Mouse (Mus musculus) heart, embryonic 14.5 days (tissue): ENCODE results near the gene Shroom3. TPM values are rescaled to one million over a fixed set of nuclear protein-coding genes. Genes with fewer than 3 reads are reported as not detected.

Source experiments
- ATAC-seq: fragments of 200-750 bp; cut with Nextera tagmentation; 2 replicates; pipeline ENCODE4 v1.8.0; 2017; ENCODE audit warnings: low read depth, moderate TSS enrichment; ENCODE audit not compliant: insufficient number of reproducible peaks, insufficient read depth, low FRiP score
- H3K27ac ChIP-seq, 2 experiments: fragments of 200-500 bp in 1 of 2; fragments of 300-500 bp in 1 of 2; sonication (generic) in 1 of 2; replicated peaks in 1 of 2; 2 replicates each; pipeline ENCODE4 v1.5.1; 2012 to 2014; ENCODE audit warnings: low read depth in 2 of 2, low read length in 2 of 2, control low read depth in 1 of 2, mild to moderate bottlenecking in 1 of 2, mixed read lengths in 1 of 2; ENCODE audit not compliant: control insufficient read depth in 1 of 2, insufficient read depth in 1 of 2
- H3K27me3 ChIP-seq: fragments of 300-500 bp; sonication (generic); 2 replicates; pipeline ENCODE4 v1.6.1; 2014; ENCODE audit warnings: mild to moderate bottlenecking, low read length, control low read depth; ENCODE audit not compliant: control insufficient read depth, insufficient read depth
- H3K36me3 ChIP-seq: fragments of 300-500 bp; sonication (generic); 2 replicates; pipeline ENCODE4 v1.6.1; 2014; ENCODE audit warnings: mild to moderate bottlenecking, control low read depth, low read length, mixed read lengths; ENCODE audit not compliant: control insufficient read depth, insufficient read depth
- H3K4me1 ChIP-seq, 2 experiments: fragments of 200-500 bp in 1 of 2; fragments of 300-500 bp in 1 of 2; sonication (generic) in 1 of 2; 2 replicates each; pipeline ENCODE4 v1.6.1; 2012 to 2014; ENCODE audit warnings: low read length in 2 of 2, control low read depth in 1 of 2, mixed read lengths in 1 of 2; ENCODE audit not compliant: control insufficient read depth in 2 of 2, insufficient read depth in 2 of 2
- H3K4me2 ChIP-seq: fragments of 300-500 bp; sonication (generic); 2 replicates; pipeline ENCODE4 v1.6.1; 2014; ENCODE audit warnings: mild to moderate bottlenecking, low read length
- H3K4me3 ChIP-seq, 2 experiments: fragments of 200-500 bp in 1 of 2; fragments of 300-500 bp in 1 of 2; sonication (generic) in 1 of 2; 2 replicates each; pipeline ENCODE4 v1.5.1; 2012 to 2014; ENCODE audit warnings: low read length in 2 of 2, mild to moderate bottlenecking in 2 of 2, control low read depth in 1 of 2, low read depth in 1 of 2, moderate library complexity in 1 of 2; ENCODE audit not compliant: control insufficient read depth in 1 of 2, insufficient read depth in 1 of 2
- H3K9ac ChIP-seq: fragments of 300-500 bp; sonication (generic); 2 replicates; pipeline ENCODE4 v1.6.1; 2014; ENCODE audit warnings: mild to moderate bottlenecking, low read length
- H3K9me3 ChIP-seq: fragments of 300-500 bp; sonication (generic); 2 replicates; pipeline ENCODE4 v1.6.1; 2016; ENCODE audit warnings: low read length, control low read depth; ENCODE audit not compliant: control insufficient read depth
- WGBS: fragments of 180-500 bp; shearing (Covaris S2); extraction: QIAGEN DNeasy Blood & Tissue Kit; methylation state at CpG from one replicate; pipeline ENCODE4 v1.1.7; 2014; 5-methylcytosine and 5-hydroxymethylcytosine counted together
- polyA plus RNA-seq: library from polyadenylated mRNA; unstranded; fragments of >200 nt; fragmentation: Nextera tagmentation; extraction: Ambion mirVana; gene quantifications from 2 replicates; pipeline ENCODE4 v1.2.1, GENCODE M21; 2014

The Shroom3 gene
- polyA plus RNA-seq, 1 experiment from 2014 or later = 21.1 TPM

DNA sequence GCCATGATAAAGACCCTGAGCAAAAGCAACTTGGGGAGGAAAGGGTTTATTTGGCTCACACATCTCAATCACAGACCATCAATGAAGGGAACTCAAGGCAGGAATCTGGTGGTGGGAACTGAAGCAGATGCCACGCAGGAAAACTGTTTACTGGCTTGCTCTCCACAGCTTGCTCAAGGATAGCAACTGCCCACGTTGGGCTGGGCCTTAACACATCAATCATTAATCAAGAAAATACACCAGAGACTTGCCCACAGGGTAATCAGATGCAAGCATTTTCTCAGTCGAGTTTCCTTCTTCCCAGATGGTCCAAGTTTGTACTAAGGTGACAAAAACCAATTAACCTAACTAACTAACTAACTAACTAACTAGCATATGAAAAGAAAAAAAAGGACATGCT is 187.8 kb downstream of the Shroom3 start:
- Histone ChIP-seq H3K4me3 (no peak overlapping the region), H3K9me3 (no peaks in the 10 kb centered on the region), H3K4me2 (no peak overlapping the region), H3K36me3 (no peaks in the 10 kb centered on the region), H3K9ac (no peak overlapping the region), H3K4me1 (peaks cover 3 to 9% of the 10 kb centered on the region in 2 experiments), H3K27me3 (no peaks in the 10 kb centered on the region), H3K27ac (no peak overlapping the region)
- ATAC-seq = no peak
- WGBS = 59% methylated on average over 3 of the region's 3 CpGs

DNA sequence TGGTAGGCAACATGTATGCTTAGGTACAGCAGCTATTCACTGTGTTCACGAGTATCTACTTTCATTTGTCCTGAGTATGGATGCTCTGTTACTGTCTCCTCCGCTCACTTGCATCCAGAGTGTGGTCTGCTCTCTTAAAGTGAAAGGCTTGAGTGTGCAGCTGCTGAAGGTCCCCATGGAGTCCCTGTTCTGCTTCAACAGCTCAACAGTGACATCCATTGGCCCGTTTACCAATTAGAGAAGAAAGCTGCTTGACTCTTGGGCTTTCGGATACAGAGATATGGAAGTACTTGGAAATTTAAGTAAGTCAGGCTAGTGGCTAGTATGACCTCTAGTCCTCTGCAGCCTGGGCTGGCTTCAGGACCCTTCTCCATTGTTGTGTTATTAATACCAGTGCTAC is 188.9 kb downstream of the Shroom3 start:
- peaks cover 0 to 9% of the 10 kb centered on the region in 2 experiments; a peak in 3 of 4 replicates for H3K4me1 ChIP-seq
- WGBS = 49% methylated on average over 4 of the region's 4 CpGs
- H3K9me3 ChIP-seq = no peaks in the 10 kb centered on the region
- no peak for ATAC-seq
- H3K4me2 ChIP-seq = no peak overlapping the region
- no peak overlapping the region for H3K9ac ChIP-seq
- no peak overlapping the region for H3K27ac ChIP-seq
- H3K4me3 ChIP-seq = no peak overlapping the region
- no peaks in the 10 kb centered on the region for H3K27me3 ChIP-seq
- H3K36me3 ChIP-seq = no peaks in the 10 kb centered on the region

DNA sequence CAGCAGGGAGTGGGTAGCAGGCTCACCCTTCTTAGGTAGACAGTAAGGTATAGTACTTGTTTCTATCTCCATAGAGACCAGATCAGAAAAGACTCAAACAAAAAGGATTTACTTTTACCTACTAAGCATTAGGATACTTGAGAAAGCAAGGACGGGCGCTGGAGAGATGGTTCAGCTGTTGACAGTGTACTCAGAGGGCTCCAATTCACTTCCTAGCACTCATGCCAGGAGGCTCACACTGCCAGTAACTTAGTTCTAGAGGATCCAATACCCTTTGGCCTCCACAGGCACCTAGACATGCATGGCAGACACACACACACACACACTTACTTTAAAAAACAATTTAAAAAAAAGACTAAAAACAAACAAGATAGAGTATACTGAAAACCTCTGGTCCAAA is 189.8 kb downstream of the Shroom3 start:
- no peak overlapping the region for H3K9ac ChIP-seq
- H3K27me3 ChIP-seq = no peaks in the 10 kb centered on the region
- no peaks in the 10 kb centered on the region for H3K9me3 ChIP-seq
- H3K4me3 ChIP-seq = no peak overlapping the region
- H3K4me1 ChIP-seq = peaks cover 0 to 8% of the 10 kb centered on the region in 2 experiments; a peak in 2 of 4 replicates
- no peak for ATAC-seq
- no peaks in the 10 kb centered on the region for H3K36me3 ChIP-seq
- 77% methylated on average over 2 of the region's 2 CpGs for WGBS
- H3K4me2 ChIP-seq = no peak overlapping the region
- H3K27ac ChIP-seq = no peak overlapping the region

- no peak overlapping the region for H3K27ac ChIP-seq
- H3K9ac ChIP-seq = no peak overlapping the region
- no peak overlapping the region for H3K4me3 ChIP-seq
- no peak for ATAC-seq
- H3K9me3 ChIP-seq = no peaks in the 10 kb centered on the region
- no peaks in the 10 kb centered on the region for H3K27me3 ChIP-seq
- peaks cover 0 to 4% of the 10 kb centered on the region in 2 experiments; a peak in 2 of 4 replicates for H3K4me1 ChIP-seq
- no peak overlapping the region for H3K4me2 ChIP-seq
- no peaks in the 10 kb centered on the region for H3K36me3 ChIP-seq
These were observed 190.3 kb downstream of the Shroom3 start for GRCm38 (mm10) chr5:92873518-92873917.

DNA sequence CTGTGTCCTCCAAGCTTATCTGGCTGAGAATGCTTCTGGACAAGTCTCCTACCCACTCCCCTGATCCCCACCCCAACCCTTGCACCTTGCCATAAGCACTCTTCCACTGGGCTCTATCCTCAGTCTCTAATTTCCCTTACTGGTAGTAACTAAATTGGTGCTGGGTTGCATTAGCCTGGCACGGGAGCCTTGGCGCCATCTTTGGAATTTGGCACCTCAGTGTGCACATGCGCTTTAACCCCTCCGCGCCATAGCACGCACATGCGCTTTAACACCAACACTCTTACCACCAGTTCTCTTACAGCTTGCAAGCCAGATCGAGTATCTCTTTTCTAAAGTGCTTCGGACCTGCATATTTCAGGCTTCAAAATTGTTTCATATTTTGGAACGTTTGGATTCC is 192.6 kb downstream of the Shroom3 start:
- no peak overlapping the region for H3K27ac ChIP-seq
- peaks cover 4 to 13% of the 10 kb centered on the region in 2 experiments; a peak in 3 of 4 replicates for H3K4me1 ChIP-seq
- no peak for ATAC-seq
- H3K4me3 ChIP-seq = no peak overlapping the region
- H3K4me2 ChIP-seq = no peak overlapping the region
- no peaks in the 10 kb centered on the region for H3K9me3 ChIP-seq
- no peaks in the 10 kb centered on the region for H3K27me3 ChIP-seq
- no peaks in the 10 kb centered on the region for H3K36me3 ChIP-seq
- H3K9ac ChIP-seq = no peak overlapping the region
- WGBS = 95% methylated on average over 10 of the region's 10 CpGs

DNA sequence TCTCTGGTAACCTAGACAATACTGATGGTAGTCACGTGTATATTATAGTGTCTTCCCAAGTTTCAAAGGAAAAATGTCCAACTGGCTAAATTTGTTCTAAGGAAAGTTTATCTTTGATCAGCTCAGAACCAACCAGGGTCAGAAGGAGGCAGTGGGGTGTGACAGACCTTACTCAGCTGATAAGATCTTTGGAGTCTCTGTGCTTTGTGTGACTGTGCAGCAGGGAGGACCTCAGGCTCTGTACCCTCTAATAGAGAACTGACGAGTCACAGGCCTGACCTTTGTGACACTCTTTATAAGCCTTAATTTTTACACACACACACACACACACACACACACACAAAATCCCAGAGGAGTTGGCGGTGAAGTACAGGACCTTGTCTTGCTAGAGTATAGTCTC is 193.9 kb downstream of the Shroom3 start:
- ATAC-seq = no peak
- peaks cover 5 to 14% of the 10 kb centered on the region in 2 experiments; a peak in 3 of 4 replicates for H3K4me1 ChIP-seq
- H3K27ac ChIP-seq = no peak overlapping the region
- no peaks in the 10 kb centered on the region for H3K36me3 ChIP-seq
- H3K4me3 ChIP-seq = no peak overlapping the region
- no peak overlapping the region for H3K4me2 ChIP-seq
- no peak overlapping the region for H3K9ac ChIP-seq
- H3K27me3 ChIP-seq = no peaks in the 10 kb centered on the region
- no peaks in the 10 kb centered on the region for H3K9me3 ChIP-seq
- WGBS = 79% methylated on average over 3 of the region's 3 CpGs

DNA sequence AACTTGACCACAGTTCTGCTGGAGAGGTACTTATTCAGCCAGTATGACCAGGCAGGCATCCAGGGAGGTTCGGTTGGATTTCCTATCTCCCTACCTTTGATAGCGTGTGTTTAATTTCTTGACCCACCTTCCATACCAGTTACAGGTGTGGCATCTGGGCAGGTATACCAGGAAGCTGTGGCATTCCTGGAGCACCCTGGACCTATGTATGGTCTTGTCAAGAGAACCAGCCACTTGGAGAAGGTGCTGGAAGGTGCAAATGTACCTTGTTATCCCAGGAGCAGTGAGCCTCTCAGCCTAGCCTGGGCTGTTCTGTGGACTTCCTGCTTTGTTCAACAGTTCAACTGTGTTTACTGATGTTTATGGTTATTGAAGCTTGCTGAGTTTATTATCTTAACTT is 197.2 kb downstream of the Shroom3 start:
- no peak overlapping the region for H3K4me3 ChIP-seq
- no peak overlapping the region for H3K9ac ChIP-seq
- H3K9me3 ChIP-seq = no peaks in the 10 kb centered on the region
- H3K4me1 ChIP-seq = peaks cover 5 to 14% of the 10 kb centered on the region in 2 experiments; a peak in 3 of 4 replicates
- no peak overlapping the region for H3K4me2 ChIP-seq
- ATAC-seq = no peak
- H3K27ac ChIP-seq = no peak overlapping the region; a peak in 1 of 4 replicates
- no peaks in the 10 kb centered on the region for H3K27me3 ChIP-seq
- WGBS = 82% methylated on average over 2 of the region's 2 CpGs
- H3K36me3 ChIP-seq = no peaks in the 10 kb centered on the region

GRCm38 (mm10) chr5:92880893-92881292 is 197.7 kb downstream of the Shroom3 start:
- no peaks in the 10 kb centered on the region for H3K9me3 ChIP-seq
- H3K9ac ChIP-seq = no peak overlapping the region
- no peak overlapping the region for H3K4me2 ChIP-seq
- H3K4me1 ChIP-seq = peaks cover 8 to 15% of the 10 kb centered on the region in 2 experiments
- ATAC-seq = no peak
- no peaks in the 10 kb centered on the region for H3K36me3 ChIP-seq
- no peak overlapping the region for H3K4me3 ChIP-seq
- WGBS = 24% methylated on average over 4 of the region's 4 CpGs
- H3K27ac ChIP-seq = no peak overlapping the region
- H3K27me3 ChIP-seq = no peaks in the 10 kb centered on the region
